Mouse (Mus musculus) adrenal gland, postnatal 10 days (tissue): Measurements from ENCODE around the gene Asxl2. TPM values are rescaled to one million over a fixed set of nuclear protein-coding genes. Genes with fewer than 3 reads are reported as not detected.
"Not testable (repeated sequence)": the region's sequence is repeated elsewhere in the genome, so short reads cannot be mapped to it uniquely, and the experiment has no call there.

Experiments used
- DNase-seq: peaks from one replicate; pipeline ENCODE4 v3.0.0; 2021; ENCODE audit warnings: mixed read lengths
- long read RNA-seq, 2 experiments: library from polyadenylated mRNA; stranded (forward); transcript quantifications; one replicate each; pipeline ENCODE4 v2.0.0; 2021
- total RNA-seq, 2 experiments: library from RNA; stranded (reverse); gene quantifications; 2 replicates each; pipeline ENCODE4 v1.2.3; 2021

The Asxl2 gene
- 10 to 100 TPM; 31.6 to 37.7 TPM for total RNA-seq
- long read RNA-seq, experiment 1, partial matches to known transcripts = 1 of 8 reads
- long read RNA-seq, experiment 1, other reads (novel, unspliced or antisense) = 7 of 8 reads
- long read RNA-seq, experiment 2, partial matches to known transcripts = 0 of 2 reads
- long read RNA-seq, experiment 2, other reads (novel, unspliced or antisense) = 2 of 2 reads

GRCm38 (mm10) chr12:3426530-3427034 lies at the start of gene Asxl2:
Gene Asxl2, plus strand, starts transcription at chr12:3426857.
- DNase-seq = peak; percentile 99

- DNase-seq = no peak
Observed at GRCm38 (mm10) chr12:3377190-3377589, 49.5 kb upstream of the Asxl2 start.

GRCm38 (mm10) chr12:3377755-3378154 lies 48.9 kb upstream of the Asxl2 start:
- DNase-seq = no peak

GRCm38 (mm10) chr12:3384860-3385259 lies 41.8 kb upstream of the Asxl2 start:
- peak; percentile 67 for DNase-seq

- no peak for DNase-seq
Observed at GRCm38 (mm10) chr12:3385271-3385670, 41.4 kb upstream of the Asxl2 start.

GRCm38 (mm10) chr12:3385940-3386339 lies 40.7 kb upstream of the Asxl2 start:
- no peak for DNase-seq

GRCm38 (mm10) chr12:3387891-3388290 lies 38.8 kb upstream of the Asxl2 start:
- no peak for DNase-seq

GRCm38 (mm10) chr12:3389394-3389793 lies 37.3 kb upstream of the Asxl2 start:
- DNase-seq = peak; percentile 70

GRCm38 (mm10) chr12:3390071-3390470 lies 36.6 kb upstream of the Asxl2 start:
- no peak for DNase-seq

GRCm38 (mm10) chr12:3390577-3391262 lies 35.9 kb upstream of the Asxl2 start:
- DNase-seq = peak; percentile 93

- no peak for DNase-seq
Observed at GRCm38 (mm10) chr12:3391276-3391675, 35.4 kb upstream of the Asxl2 start.

- no peak for DNase-seq
Observed at GRCm38 (mm10) chr12:3393140-3393539, 33.5 kb upstream of the Asxl2 start.

- DNase-seq = no peak
Observed at GRCm38 (mm10) chr12:3396931-3397330, 29.7 kb upstream of the Asxl2 start.

- not testable (repeated sequence) for DNase-seq
Observed at GRCm38 (mm10) chr12:3405662-3406061, 21.0 kb upstream of the Asxl2 start.

GRCm38 (mm10) chr12:3406585-3406984 lies 20.1 kb upstream of the Asxl2 start:
- DNase-seq = no peak

GRCm38 (mm10) chr12:3414956-3415355 lies 11.7 kb upstream of the Asxl2 start:
- DNase-seq = no peak

- DNase-seq = no peak
Observed at GRCm38 (mm10) chr12:3418761-3419160, 7.9 kb upstream of the Asxl2 start.

- no peak for DNase-seq
Observed at GRCm38 (mm10) chr12:3420519-3420918, 6.1 kb upstream of the Asxl2 start.

GRCm38 (mm10) chr12:3422786-3423185 lies 3.9 kb upstream of the Asxl2 start:
- no peak for DNase-seq

- DNase-seq = no peak
Observed at GRCm38 (mm10) chr12:3424179-3424578, 2.5 kb upstream of the Asxl2 start.

GRCm38 (mm10) chr12:3425375-3426341 lies 999 bp upstream of the Asxl2 start:
- peak; percentile 35 for DNase-seq

GRCm38 (mm10) chr12:3427067-3427889 lies 621 bp downstream of the Asxl2 start:
- peak; percentile 78 for DNase-seq
